17 mouse cellular contexts compared by ENCODE assay signal in the genomic region with DNA sequence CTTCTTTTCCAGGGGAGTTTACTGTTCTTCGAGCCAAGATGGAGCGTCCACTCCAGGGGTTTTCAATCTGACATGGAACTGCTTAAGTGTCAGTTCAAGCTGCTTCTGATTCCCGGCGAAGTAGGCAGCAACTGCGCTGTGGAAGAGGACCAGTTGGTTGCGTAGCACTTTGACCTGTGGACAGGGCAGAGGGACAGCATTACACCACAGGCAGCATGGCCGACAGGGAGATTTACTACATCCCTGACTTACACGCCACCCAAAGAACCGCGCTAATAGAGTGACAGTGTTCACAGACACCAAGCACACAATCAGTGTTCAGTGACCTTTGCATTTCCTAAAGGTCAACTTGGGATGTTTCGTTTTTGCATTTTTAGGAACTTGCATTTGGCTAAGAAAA.
"Had no signal": no experiment of that assay in that cellular context is flagged by ENCODE, and none has a peak within 500 bp of the region (broad histone marks: within the 10 kb centered on the region; RNA-seq: fewer than 3 reads in every experiment).

No protein-coding gene starts in this region.

- H3K4me2 ChIP-seq: lung, embryonic 15.5 days; midbrain, embryonic 11.5 days; midbrain, embryonic 13.5 days; midbrain, embryonic 15.5 days; neural tube, embryonic 12.5 days; stomach, embryonic 15.5 days had no signal

- H3K9ac ChIP-seq: lung, embryonic 15.5 days; midbrain, embryonic 13.5 days; midbrain, embryonic 15.5 days; neural tube, embryonic 12.5 days; stomach, embryonic 15.5 days had no signal

- DNase-seq: lung, adult 2 months; lung, postnatal 14 days; lung, postnatal 36 days; right cerebral cortex, postnatal 14 days; thymus, adult 2 months; thymus, postnatal 25 days; thymus, postnatal 4 days had no signal

- H3K27ac ChIP-seq: lung, embryonic 15.5 days; macrophage; midbrain, embryonic 13.5 days; midbrain, embryonic 15.5 days; neural tube, embryonic 12.5 days; stomach, embryonic 15.5 days; stomach, postnatal 0 days had no signal

- H3K36me3 ChIP-seq: midbrain, embryonic 15.5 days; neural tube, embryonic 12.5 days had no signal

- H3K4me3 ChIP-seq: lung, embryonic 15.5 days; megakaryocyte, embryonic 14.5 days; midbrain, embryonic 13.5 days; midbrain, embryonic 15.5 days; neural tube, embryonic 12.5 days; stomach, embryonic 15.5 days had no signal

- H3K4me1 ChIP-seq: stomach, embryonic 15.5 days had no signal

- ATAC-seq: lung, postnatal 0 days; midbrain, embryonic 13.5 days; midbrain, embryonic 15.5 days had no signal

- H3K27me3 ChIP-seq: lung, embryonic 15.5 days; megakaryocyte, embryonic 14.5 days; midbrain, embryonic 13.5 days; midbrain, embryonic 15.5 days; neural tube, embryonic 12.5 days; stomach, embryonic 15.5 days had no signal

- H3K9me3 ChIP-seq: lung, embryonic 15.5 days; midbrain, embryonic 13.5 days; midbrain, embryonic 15.5 days; neural tube, embryonic 12.5 days; stomach, embryonic 15.5 days had no signal
